Mouse (Mus musculus) lung, embryonic 16.5 days (tissue): ENCODE results near the gene Selp. TPM values are rescaled to one million over a fixed set of nuclear protein-coding genes. Genes with fewer than 3 reads are reported as not detected.

Source experiments
- ATAC-seq: fragments of 200-750 bp; cut with Nextera tagmentation; 2 replicates; pipeline ENCODE4 v1.8.0; 2017; ENCODE audit warnings: low read depth, mild to moderate bottlenecking, moderate library complexity
- H3K27ac ChIP-seq: fragments of 300-500 bp; sonication (generic); 2 replicates; pipeline ENCODE4 v1.5.1; 2014; ENCODE audit warnings: mild to moderate bottlenecking, control low read depth, low read length
- H3K27me3 ChIP-seq: fragments of 300-500 bp; sonication (generic); 2 replicates; pipeline ENCODE4 v1.6.1; 2014; ENCODE audit warnings: low read depth, low read length, mixed read lengths; ENCODE audit not compliant: control insufficient read depth, insufficient read depth
- H3K36me3 ChIP-seq: fragments of 300-500 bp; sonication (generic); 2 replicates; pipeline ENCODE4 v1.6.1; 2014; ENCODE audit warnings: low read length; ENCODE audit not compliant: control insufficient read depth, insufficient read depth
- H3K4me1 ChIP-seq: fragments of 300-500 bp; sonication (generic); replicated peaks from 2 replicates; pipeline ENCODE4 v1.6.1; 2014; ENCODE audit warnings: low read length, mixed read lengths; ENCODE audit not compliant: control insufficient read depth, insufficient read depth
- H3K4me2 ChIP-seq: fragments of 300-500 bp; sonication (generic); 2 replicates; pipeline ENCODE4 v1.6.1; 2014; ENCODE audit warnings: low read depth, low read length, control low read depth
- H3K4me3 ChIP-seq: fragments of 300-500 bp; sonication (generic); 2 replicates; pipeline ENCODE4 v1.5.1; 2014; ENCODE audit warnings: mild to moderate bottlenecking, low read length, control low read depth
- H3K9ac ChIP-seq: fragments of 300-500 bp; sonication (generic); 2 replicates; pipeline ENCODE4 v1.6.1; 2014; ENCODE audit warnings: low read length, control low read depth
- H3K9me3 ChIP-seq: fragments of 300-500 bp; sonication (generic); 2 replicates; pipeline ENCODE4 v1.6.1; 2016; ENCODE audit warnings: low read length; ENCODE audit not compliant: control insufficient read depth
- WGBS: fragments of 180-500 bp; shearing (Covaris S2); extraction: QIAGEN DNeasy Blood & Tissue Kit; methylation state at CpG from one replicate; pipeline ENCODE4 v1.1.7; 2014; 5-methylcytosine and 5-hydroxymethylcytosine counted together
- polyA plus RNA-seq: library from polyadenylated mRNA; unstranded; fragments of >200 nt; fragmentation: Nextera tagmentation; extraction: Ambion mirVana; gene quantifications from 2 replicates; pipeline ENCODE4 v1.2.1, GENCODE M21; 2015

Selp gene
- polyA plus RNA-seq = 0.08 and 0.28 TPM in 2 replicates

GRCm38 (mm10) chr1:164114947-164115493 is at the start of gene Selp:
Selp (plus strand) TSS chr1:164115264.
- Histone ChIP-seq H3K27me3 (no peaks in the 10 kb centered on the region), H3K4me1 (no peaks in the 10 kb centered on the region), H3K4me3 (no peak within 1 kb of the TSS), H3K9me3 (no peaks in the 10 kb centered on the region), H3K27ac (no peak within 1 kb of the TSS), H3K4me2 (no peak within 1 kb of the TSS), H3K9ac (no peak within 1 kb of the TSS), H3K36me3 (no peaks in the 10 kb centered on the region)
- ATAC-seq = no peak
- 39% methylated on average over 8 of the region's 8 CpGs for WGBS

GRCm38 (mm10) chr1:164069261-164069660 is 45.8 kb upstream of the Selp start:
- Histone ChIP-seq H3K27me3 (no peaks in the 10 kb centered on the region), H3K4me2 (no peak overlapping the region), H3K27ac (no peak overlapping the region), H3K36me3 (no peaks in the 10 kb centered on the region), H3K9me3 (no peaks in the 10 kb centered on the region), H3K4me1 (no peaks in the 10 kb centered on the region), H3K4me3 (no peak overlapping the region), H3K9ac (no peak overlapping the region)
- no peak for ATAC-seq

GRCm38 (mm10) chr1:164070461-164070860 is 44.6 kb upstream of the Selp start:
- Histone ChIP-seq H3K27me3 (no peaks in the 10 kb centered on the region), H3K36me3 (no peaks in the 10 kb centered on the region), H3K4me2 (no peak overlapping the region), H3K4me1 (no peaks in the 10 kb centered on the region), H3K27ac (no peak overlapping the region), H3K9ac (no peak overlapping the region), H3K9me3 (no peaks in the 10 kb centered on the region), H3K4me3 (no peak overlapping the region)
- 69% methylated on average over 4 of the region's 4 CpGs for WGBS
- ATAC-seq = no peak

- no peaks in the 10 kb centered on the region for H3K27me3 ChIP-seq
- H3K27ac ChIP-seq = no peak overlapping the region
- no peak for ATAC-seq
- no peaks in the 10 kb centered on the region for H3K9me3 ChIP-seq
- H3K4me2 ChIP-seq = no peak overlapping the region
- 75% methylated on average over 7 of the region's 7 CpGs for WGBS
- no peak overlapping the region for H3K9ac ChIP-seq
- H3K4me1 ChIP-seq = no peaks in the 10 kb centered on the region
- no peak overlapping the region for H3K4me3 ChIP-seq
- no peaks in the 10 kb centered on the region for H3K36me3 ChIP-seq
Observed at GRCm38 (mm10) chr1:164071111-164071510, 44.0 kb upstream of the Selp start.

GRCm38 (mm10) chr1:164072001-164072400 is 43.1 kb upstream of the Selp start:
- no peak overlapping the region for H3K27ac ChIP-seq
- H3K9me3 ChIP-seq = no peaks in the 10 kb centered on the region
- no peak overlapping the region for H3K4me2 ChIP-seq
- H3K36me3 ChIP-seq = no peaks in the 10 kb centered on the region
- H3K4me3 ChIP-seq = no peak overlapping the region
- no peak for ATAC-seq
- no peaks in the 10 kb centered on the region for H3K4me1 ChIP-seq
- 83% methylated on average over 4 of the region's 4 CpGs for WGBS
- no peaks in the 10 kb centered on the region for H3K27me3 ChIP-seq
- no peak overlapping the region for H3K9ac ChIP-seq

GRCm38 (mm10) chr1:164073091-164073490 is 42.0 kb upstream of the Selp start:
- no peak overlapping the region for H3K4me2 ChIP-seq
- no peak overlapping the region for H3K4me3 ChIP-seq
- no peaks in the 10 kb centered on the region for H3K36me3 ChIP-seq
- H3K9ac ChIP-seq = no peak overlapping the region
- no peaks in the 10 kb centered on the region for H3K27me3 ChIP-seq
- 73% methylated on average over 9 of the region's 9 CpGs for WGBS
- H3K27ac ChIP-seq = no peak overlapping the region
- H3K9me3 ChIP-seq = no peaks in the 10 kb centered on the region
- no peak for ATAC-seq
- H3K4me1 ChIP-seq = no peaks in the 10 kb centered on the region

- H3K36me3 ChIP-seq = no peaks in the 10 kb centered on the region
- H3K4me1 ChIP-seq = no peaks in the 10 kb centered on the region
- no peaks in the 10 kb centered on the region for H3K9me3 ChIP-seq
- no peaks in the 10 kb centered on the region for H3K27me3 ChIP-seq
- H3K27ac ChIP-seq = no peak overlapping the region
- H3K4me2 ChIP-seq = no peak overlapping the region
- ATAC-seq = no peak
- 70% methylated on average over 7 of the region's 7 CpGs for WGBS
- H3K9ac ChIP-seq = no peak overlapping the region
- H3K4me3 ChIP-seq = no peak overlapping the region
Observed at GRCm38 (mm10) chr1:164073803-164074202, 41.3 kb upstream of the Selp start.

- Histone ChIP-seq H3K4me2 (no peak overlapping the region), H3K4me3 (no peak overlapping the region), H3K4me1 (no peaks in the 10 kb centered on the region), H3K36me3 (no peaks in the 10 kb centered on the region), H3K9me3 (no peaks in the 10 kb centered on the region), H3K9ac (no peak overlapping the region), H3K27ac (no peak overlapping the region), H3K27me3 (no peaks in the 10 kb centered on the region)
- WGBS = 74% methylated on average over 2 of the region's 2 CpGs
- ATAC-seq = no peak
Observed at GRCm38 (mm10) chr1:164074606-164075140, 40.4 kb upstream of the Selp start.

- Histone ChIP-seq H3K4me3 (no peak overlapping the region), H3K27ac (no peak overlapping the region), H3K4me1 (no peaks in the 10 kb centered on the region), H3K4me2 (no peak overlapping the region), H3K9ac (no peak overlapping the region), H3K36me3 (no peaks in the 10 kb centered on the region), H3K27me3 (no peaks in the 10 kb centered on the region), H3K9me3 (no peaks in the 10 kb centered on the region)
- 89% methylated on average over 1 of the region's 1 CpGs for WGBS
- ATAC-seq = no peak
Observed at GRCm38 (mm10) chr1:164075416-164075815, 39.6 kb upstream of the Selp start.

GRCm38 (mm10) chr1:164076441-164076840 is 38.6 kb upstream of the Selp start:
- H3K36me3 ChIP-seq = no peaks in the 10 kb centered on the region
- no peak overlapping the region for H3K9ac ChIP-seq
- H3K9me3 ChIP-seq = no peaks in the 10 kb centered on the region
- H3K4me3 ChIP-seq = no peak overlapping the region
- H3K27me3 ChIP-seq = no peaks in the 10 kb centered on the region
- no peak overlapping the region for H3K4me2 ChIP-seq
- H3K4me1 ChIP-seq = no peaks in the 10 kb centered on the region
- no peak overlapping the region for H3K27ac ChIP-seq
- 53% methylated on average over 1 of the region's 1 CpGs for WGBS
- ATAC-seq = no peak
